Mouse (Mus musculus): ENCODE data around the gene Gm7792. TPM values are rescaled to one million over a fixed set of nuclear protein-coding genes. Genes with fewer than 3 reads are reported as not detected.
"Not testable (repeated sequence)": the region's sequence is repeated elsewhere in the genome, so short reads cannot be mapped to it uniquely, and the experiment has no call there.

Gm7792 gene
- polyA plus RNA-seq (2015; fragmentation: Nextera tagmentation; extraction: Ambion mirVana) = not detected in 2 replicates

DNA sequence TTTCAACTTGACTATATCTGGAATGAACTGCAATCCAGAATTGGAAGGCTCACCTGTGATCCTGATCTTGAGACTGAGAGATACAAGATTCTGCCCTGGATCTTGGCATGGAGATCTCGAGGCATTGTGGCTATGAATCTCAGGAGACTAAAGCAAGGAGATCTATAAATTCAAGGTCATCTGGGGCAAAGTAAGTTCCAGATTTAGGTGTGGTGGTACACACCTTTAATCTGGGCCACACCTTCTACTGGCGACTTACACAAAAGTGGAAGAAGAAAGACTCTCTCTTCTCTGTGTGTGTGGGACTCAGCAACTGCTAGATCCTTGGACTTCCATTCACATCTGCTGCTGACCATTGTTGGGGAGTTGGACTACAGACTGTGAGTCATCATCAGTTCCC is at the start of gene Gm7792:
Gene Gm7792, plus strand, starts transcription at position 301 of the 400 bp plus-strand sequence.
- not testable (repeated sequence) for H3K4me1 ChIP-seq (replicated peaks); ATAC-seq (ENCODE audit: low read depth); H3K4me3 ChIP-seq; H3K27me3 ChIP-seq; H3K36me3 ChIP-seq; H3K9me3 ChIP-seq; H3K9ac ChIP-seq; H3K27ac ChIP-seq (replicated peaks); H3K4me2 ChIP-seq
- WGBS = 86% methylated on average over 1 of the region's 2 CpGs

Other genes with a start within 250 kb of the Gm7792 start
- gene C87414, start 172.2 kb upstream of the Gm7792 start, polyA plus RNA-seq (2015; fragmentation: Nextera tagmentation; extraction: Ambion mirVana) = not detected in 2 replicates
- not detected in 2 replicates for gene Gm16429, start 85.3 kb downstream of the Gm7792 start, polyA plus RNA-seq (2015; fragmentation: Nextera tagmentation; extraction: Ambion mirVana)
- gene BC061212, start 226.8 kb downstream of the Gm7792 start, polyA plus RNA-seq (2015; fragmentation: Nextera tagmentation; extraction: Ambion mirVana) = not detected in 2 replicates
- gene Gm6351, start 232.6 kb downstream of the Gm7792 start, polyA plus RNA-seq (2015; fragmentation: Nextera tagmentation; extraction: Ambion mirVana) = not detected in 2 replicates

Measured in neural tube, embryonic 13.5 days (tissue).